Mouse (Mus musculus) natural killer cell, adult 2 months (primary cell): ENCODE results near the gene Cog1.
A peak's percentile ranks its signal among the peaks of the same experiment; 100 is the strongest.
"Not testable (repeated sequence)": the region's sequence is repeated elsewhere in the genome, so short reads cannot be mapped to it uniquely, and the experiment has no call there.

Experiments used
- DNase-seq, 2 experiments: peaks; one replicate each; pipeline ENCODE4 v3.0.0; 2022; ENCODE audit warnings: low spot score in 2 of 2

Gene Cog1

GRCm38 (mm10) chr11:113631862-113632261 lies 17.1 kb upstream of the Cog1 start:
- DNase-seq = no peak

- no peak for DNase-seq
Observed at GRCm38 (mm10) chr11:113632303-113632702, 16.7 kb upstream of the Cog1 start.

GRCm38 (mm10) chr11:113633398-113633797 lies 15.6 kb upstream of the Cog1 start:
- no peak for DNase-seq

DNA sequence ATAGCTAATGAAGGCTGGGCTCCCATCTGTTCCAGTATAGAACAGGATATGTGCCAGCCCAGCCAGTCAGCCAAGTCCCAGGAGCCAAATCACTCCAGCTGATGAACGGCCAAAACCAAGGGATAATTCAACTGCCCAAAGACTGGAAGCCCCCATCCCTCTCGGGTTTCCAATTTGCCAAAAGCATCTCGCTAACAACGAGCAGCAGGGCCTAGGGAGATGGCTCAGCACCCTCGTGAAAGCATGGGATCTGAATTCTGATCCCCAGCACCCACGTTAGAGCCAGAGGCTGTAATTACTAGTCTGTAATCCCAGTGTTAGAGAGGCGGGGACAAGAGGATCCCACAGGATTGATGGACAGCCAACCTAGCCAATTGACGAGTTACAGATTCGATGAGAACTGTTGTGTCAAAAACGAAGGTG lies 14.3 kb upstream of the Cog1 start:
- DNase-seq = no peak

- no peak for DNase-seq
Observed at GRCm38 (mm10) chr11:113638680-113639079, 10.3 kb upstream of the Cog1 start.

GRCm38 (mm10) chr11:113645181-113645580 lies 3.8 kb upstream of the Cog1 start:
- no peak for DNase-seq

DNA sequence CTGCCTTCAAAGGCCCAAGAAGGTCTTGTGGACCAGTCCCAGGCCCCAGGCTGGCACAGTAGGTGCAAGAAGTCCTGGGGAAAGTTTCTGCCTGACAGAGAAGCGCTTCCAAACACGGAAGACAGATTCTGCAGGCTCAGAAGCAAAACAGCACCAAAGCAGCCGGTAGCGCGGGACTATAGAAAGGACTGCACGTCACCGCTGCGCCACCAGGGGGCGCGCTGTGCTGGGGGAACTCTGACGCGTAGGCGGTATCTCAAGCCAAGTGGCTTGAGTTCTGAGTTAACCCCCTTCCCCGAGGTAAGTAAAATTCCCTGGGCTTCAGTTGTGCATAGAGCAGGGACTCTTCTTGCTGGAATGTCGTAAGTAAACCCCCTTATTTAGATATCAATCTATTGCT lies 817 bp upstream of the Cog1 start:
- peak; percentile 71 to 81 for DNase-seq

- peak; percentile 42 to 57 for DNase-seq
Observed at GRCm38 (mm10) chr11:113649353-113650210, 613 bp downstream of the Cog1 start, which contains the start of gene Slc39a11. Gene Slc39a11 (minus strand): TSS chr11:113650079.

DNA sequence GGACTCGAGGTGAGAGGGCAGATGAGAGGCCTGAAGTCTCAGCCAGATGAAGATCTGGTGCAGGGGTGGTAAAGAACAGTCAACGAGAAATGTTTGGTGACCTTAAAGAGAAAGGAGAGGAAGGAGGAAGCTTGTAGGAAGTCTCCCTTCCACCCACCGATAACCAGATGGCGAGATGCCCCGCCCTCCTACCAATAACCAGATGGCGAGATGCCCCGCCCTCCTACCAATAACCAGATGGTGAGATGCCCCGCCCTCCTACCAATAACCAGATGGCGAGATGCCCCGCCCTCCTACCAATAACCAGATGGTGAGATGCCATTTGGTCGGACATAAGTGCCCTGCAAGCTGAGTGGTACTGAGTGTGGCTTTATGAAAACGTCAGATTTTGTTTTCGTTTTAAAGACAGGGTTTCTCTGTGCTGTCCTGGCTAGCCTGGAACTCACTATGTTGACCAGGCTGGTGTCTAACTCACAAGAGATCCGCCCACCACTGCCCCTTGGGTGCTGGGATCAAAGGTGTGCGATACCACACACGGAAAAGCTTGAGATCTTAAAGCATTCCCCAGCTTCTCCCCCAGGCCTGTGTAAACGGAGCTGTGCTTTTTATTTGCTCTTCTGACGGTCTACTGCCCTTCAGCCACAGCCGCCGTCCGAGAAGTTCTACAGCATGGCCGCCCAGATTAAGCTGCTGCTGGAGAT lies 2.4 kb downstream of the Cog1 start:
- DNase-seq = peak in 1 of 2 experiments; percentile 17

DNA sequence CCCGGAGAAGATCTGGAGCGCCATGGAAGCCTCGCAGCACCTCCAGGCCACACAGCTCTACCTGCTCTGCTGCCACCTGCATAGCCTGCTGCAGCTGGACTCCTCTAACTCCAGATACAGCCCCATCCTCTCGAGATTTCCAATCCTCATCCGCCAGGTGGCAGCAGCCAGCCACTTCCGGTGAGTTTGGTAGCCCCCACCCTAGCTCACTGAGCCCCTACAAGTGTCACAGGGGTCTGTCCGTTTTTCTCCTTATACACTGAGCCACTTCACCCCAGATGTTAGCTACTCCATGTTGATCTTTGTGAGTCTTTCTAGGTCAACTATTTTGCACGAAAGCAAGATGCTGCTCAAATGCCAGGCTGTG lies 2.9 kb downstream of the Cog1 start:
- DNase-seq = no peak

DNA sequence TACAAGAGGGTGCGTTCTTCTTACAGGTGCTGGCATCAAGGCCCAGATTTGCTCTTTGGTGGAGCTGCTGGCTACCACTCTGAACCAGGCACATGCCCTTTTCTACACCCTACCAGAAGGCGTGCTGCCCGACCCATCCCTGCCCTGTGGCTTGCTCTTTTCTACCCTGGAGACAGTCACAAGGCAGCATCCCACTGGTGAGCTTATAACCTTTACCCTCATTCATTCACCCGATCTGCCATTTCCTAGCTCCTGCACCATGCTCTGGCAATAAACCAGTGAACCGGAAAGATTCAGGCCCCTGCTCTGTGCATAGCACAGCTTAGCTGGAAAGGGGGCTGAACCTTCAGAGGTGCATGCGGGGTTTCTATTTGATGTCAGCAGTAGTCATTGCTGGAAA lies 3.5 kb downstream of the Cog1 start:
- DNase-seq = no peak

GRCm38 (mm10) chr11:113654105-113654504 lies 5.1 kb downstream of the Cog1 start:
- DNase-seq = no peak

- DNase-seq = no peak
Observed at GRCm38 (mm10) chr11:113654561-113655270, 5.7 kb downstream of the Cog1 start.

DNA sequence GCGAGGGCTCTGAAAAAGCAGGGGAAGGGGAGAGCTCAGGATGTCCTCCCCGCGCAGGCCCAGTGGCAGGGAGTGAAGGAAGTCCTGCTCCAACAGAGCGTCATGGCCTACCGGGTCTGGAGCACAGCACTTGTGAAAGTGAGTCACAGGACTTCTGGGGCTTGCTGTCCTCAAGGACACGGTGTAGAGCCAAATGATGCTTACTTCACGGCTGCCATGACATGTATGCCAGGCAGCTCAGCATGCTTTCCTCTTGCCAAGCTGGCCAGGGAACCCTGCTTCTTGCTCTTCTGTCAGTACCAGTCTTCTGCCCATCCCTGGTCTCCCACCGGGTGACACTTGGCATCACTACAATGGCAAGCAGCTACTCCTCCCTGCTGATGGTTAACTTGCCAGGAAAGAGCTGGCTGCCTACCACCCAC lies 7.6 kb downstream of the Cog1 start:
- no peak for DNase-seq

- DNase-seq = no peak
Observed at GRCm38 (mm10) chr11:113657221-113657620, 8.3 kb downstream of the Cog1 start.

GRCm38 (mm10) chr11:113658319-113658718 lies 9.3 kb downstream of the Cog1 start:
- DNase-seq = no peak

DNA sequence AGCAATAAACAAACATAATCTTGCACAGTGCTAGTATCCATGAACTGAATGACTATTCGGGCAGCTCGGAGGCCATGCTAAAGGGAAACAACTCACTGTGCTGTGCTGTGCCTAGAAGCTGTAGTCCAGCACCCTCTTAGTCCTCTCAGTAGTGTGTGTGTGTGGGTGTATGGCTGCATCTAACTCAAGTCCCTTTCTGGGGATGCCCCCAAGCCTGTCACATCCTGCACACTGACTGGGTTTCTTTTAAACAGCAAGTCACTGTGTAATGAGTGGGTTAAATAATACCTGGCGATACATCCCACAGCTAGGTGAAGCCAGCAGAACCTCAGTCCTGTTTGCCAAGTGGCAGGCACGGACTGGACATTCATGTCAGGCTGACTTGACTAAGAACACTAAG lies 9.8 kb downstream of the Cog1 start:
- DNase-seq = no peak

GRCm38 (mm10) chr11:113660213-113660612 lies 11.2 kb downstream of the Cog1 start:
- not testable (repeated sequence) for DNase-seq

DNA sequence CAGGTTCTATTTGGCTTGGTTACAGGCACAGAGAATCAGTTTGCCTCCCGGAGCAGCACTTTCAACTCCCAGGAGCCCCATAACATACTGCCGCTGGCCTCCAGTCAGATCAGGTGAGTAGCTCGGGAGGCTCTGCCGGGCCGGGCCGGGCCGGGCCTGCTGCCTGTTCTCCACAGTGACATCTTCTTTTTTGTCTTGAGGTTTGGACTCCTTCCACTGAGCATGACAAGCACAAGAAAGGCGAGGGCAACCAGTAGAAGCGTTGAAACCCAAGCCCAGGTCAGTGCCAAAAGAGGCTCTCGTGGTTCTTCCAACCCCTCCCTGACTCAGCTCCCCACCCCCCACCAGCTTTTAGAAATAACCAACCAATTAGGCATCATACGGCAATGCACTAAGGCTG lies 12.0 kb downstream of the Cog1 start:
- DNase-seq = no peak

DNA sequence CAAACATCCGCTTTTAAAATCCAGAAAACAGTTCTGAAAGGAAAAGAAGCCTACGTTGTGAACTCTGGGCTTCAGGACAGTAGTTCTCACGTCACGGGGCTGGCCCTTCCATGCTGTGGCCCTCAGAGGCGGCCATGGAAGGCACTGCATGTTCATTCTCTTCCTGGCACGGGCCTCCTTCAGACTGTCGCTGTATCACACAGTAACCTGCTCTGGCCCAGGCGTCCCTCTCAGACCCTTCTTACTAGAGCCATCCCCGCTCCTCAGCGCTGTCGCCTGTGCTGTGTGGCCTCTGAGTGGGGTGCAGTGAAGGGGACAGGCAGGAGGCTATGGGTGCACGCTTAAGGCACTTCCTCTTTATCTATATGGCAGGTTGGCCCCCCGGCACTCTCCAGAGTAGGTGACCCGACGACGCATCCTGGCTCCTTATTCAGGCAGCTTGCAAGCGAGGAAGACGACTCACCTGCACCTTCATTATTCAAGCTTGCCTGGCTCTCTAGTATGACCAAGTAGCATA lies 12.9 kb downstream of the Cog1 start:
- no peak for DNase-seq

DNA sequence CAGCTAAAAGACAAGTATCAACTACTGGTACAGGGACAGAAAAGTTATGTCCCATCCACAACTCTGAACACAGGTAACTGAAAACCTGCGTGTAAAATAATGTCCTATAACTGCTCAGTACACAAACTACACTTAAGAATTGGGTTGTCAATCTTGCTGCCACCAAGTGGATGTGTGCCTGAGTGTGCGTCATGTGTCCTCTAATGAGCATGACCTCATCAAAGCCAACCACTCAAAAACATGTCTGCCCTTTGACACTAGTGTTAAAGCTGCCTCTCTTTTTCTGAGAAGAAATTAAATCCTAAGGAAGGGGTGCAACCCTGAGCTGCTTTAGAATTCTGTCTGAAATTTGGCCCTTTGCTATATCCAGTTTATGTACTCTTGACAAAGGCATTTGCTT lies 15.3 kb downstream of the Cog1 start:
- no peak for DNase-seq

GRCm38 (mm10) chr11:113666205-113666604 lies 17.2 kb downstream of the Cog1 start:
- no peak for DNase-seq
